Mouse (Mus musculus) MN1 (cell line): ENCODE data around the gene Clec16a.

Experiments
- DNase-seq: peaks from one replicate; pipeline ENCODE4 v3.0.0-alpha.2; 2016; ENCODE audit warnings: low spot score

Gene Clec16a

DNA sequence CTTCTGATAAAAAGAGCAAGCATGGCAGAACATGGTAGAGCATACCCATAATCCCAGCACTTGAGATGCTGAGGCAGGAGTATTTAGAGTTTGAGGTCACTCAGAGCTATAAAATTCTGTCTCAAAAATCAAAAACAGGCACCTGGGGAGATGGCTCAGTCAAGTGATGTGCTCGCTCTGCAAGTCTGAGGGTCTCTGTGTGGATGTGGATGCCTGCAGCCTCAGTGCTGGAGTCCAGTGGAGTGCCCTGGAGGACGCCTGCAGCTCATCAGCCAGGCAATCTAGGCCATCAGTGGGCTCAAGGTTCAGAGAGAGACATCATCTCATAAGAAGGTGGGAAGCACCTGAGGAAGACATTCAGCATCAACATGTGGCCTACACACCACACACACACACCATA lies 137.4 kb downstream of the Clec16a start:
- no peak for DNase-seq

- no peak for DNase-seq
Measured at GRCm38 (mm10) chr16:10683193-10684000, 138.3 kb downstream of the Clec16a start.

DNA sequence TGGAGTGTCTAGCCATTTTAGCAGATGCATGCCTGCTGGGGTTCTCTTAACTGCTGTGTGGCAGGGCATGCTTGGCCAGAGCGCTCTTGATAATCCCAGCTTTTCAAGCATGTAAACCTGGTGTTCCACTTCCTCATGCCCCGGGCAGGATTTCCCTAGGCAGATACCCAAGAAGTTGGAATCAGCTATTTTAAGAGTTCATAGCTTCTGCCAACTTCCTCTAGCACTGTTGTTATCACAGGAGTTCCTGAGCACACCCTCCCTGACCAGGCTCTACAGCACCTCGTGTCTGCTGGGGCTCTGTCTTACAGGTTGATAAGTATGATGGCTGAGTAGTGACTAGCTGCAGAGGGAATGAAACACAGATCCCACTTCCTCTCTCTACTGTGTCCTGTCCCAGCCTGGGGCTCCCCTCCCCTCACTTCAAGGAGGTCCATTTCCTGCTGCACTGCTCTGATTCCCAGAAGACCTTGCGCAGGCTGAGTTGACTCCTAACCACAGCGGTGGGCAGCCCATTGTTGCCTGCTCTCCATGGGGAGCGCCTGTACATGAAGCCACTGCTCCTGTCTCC lies 144.7 kb downstream of the Clec16a start:
- DNase-seq, result no peak

- no peak for DNase-seq
Measured at GRCm38 (mm10) chr16:10690442-10690841, 145.3 kb downstream of the Clec16a start.

DNA sequence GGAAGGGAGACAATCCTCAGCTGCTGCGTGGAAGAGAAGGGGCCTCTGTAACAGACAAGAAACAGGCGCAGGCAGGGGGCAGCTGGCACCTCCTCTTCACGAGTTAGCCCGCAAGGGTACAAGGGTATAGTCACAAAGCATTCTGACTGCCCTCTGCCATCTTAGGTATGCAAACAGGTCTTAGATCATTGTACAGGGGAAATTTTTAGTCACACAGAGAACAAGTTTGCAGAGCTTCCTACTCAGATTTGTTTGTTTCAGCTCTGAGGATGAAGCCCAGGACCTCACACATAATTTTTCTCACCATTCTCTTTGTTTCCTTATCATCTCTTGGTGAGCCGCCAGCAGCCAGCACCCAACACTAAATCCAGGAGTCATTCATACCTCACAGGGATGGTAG lies 146.6 kb downstream of the Clec16a start:
- no peak for DNase-seq

GRCm38 (mm10) chr16:10692848-10693247 lies 147.7 kb downstream of the Clec16a start:
- DNase-seq, result no peak

DNA sequence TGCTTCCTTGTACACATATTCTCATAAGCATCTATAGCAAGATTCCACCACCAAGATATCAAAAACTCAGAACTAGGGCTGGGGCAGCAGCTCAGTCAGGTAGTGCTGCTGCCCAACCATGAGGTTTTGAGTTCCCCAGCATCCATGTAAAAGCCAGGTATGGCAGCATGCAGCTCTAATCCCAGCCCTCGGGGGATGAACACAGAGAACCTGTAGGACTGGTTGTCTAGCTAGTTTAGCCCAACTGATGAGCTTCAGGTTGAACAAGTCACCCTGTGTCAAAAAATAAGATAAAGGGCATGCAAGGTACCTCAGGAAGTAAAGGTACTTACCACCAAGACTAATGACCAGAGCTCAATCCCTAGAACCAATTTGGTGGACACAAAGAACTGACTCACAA lies 148.3 kb downstream of the Clec16a start:
- DNase-seq, result no peak

GRCm38 (mm10) chr16:10694414-10694851 lies 149.3 kb downstream of the Clec16a start:
- DNase-seq, result no peak

- DNase-seq, result no peak
Measured at GRCm38 (mm10) chr16:10697861-10698659, 152.9 kb downstream of the Clec16a start.

- no peak for DNase-seq
Measured at GRCm38 (mm10) chr16:10699316-10699715, 154.2 kb downstream of the Clec16a start.

- DNase-seq, result no peak
Measured at GRCm38 (mm10) chr16:10700160-10700559, 155.0 kb downstream of the Clec16a start.

DNA sequence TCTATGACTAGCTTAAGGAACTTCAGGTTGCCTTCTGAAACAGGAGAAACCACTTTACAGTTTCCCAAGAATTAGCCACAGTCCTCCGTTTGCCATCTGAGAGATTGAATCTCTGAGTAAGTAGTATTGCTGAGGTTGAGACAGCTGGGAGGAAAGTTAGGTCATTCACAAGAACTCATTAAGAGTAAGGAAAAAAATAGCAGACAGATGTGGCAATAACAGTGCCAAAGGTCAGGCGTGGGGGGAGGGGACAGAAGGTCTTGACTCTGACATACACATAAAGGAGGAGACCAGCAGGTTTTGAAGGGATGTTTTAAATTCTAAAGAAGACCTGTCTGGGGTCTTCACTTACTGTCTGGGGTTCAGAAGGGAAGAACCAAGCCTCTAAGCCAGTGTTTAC lies 157.3 kb downstream of the Clec16a start:
- DNase-seq, result no peak

GRCm38 (mm10) chr16:10703932-10704331 lies 158.8 kb downstream of the Clec16a start:
- DNase-seq, result no peak

DNA sequence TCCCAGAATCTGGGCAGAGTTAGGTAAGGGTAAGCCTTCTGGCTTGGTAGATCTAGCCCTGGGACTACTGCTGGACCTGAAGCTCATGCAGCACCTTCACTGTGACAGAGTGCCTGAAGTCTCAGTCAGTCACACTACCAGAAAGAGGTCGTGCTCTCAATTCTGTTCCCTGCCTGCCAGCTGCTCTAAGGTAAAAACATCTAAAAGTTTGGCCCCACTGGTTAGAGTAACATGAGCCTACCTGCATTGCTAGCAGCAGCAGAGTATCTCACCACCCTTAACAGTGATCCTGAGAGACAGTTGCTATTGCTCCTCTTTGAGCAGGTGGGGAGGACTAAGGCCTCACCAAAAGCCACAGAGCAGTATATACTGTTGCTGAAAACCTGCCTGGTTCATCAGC lies 160.3 kb downstream of the Clec16a start:
- no peak for DNase-seq

- DNase-seq, result no peak
Measured at GRCm38 (mm10) chr16:10711524-10711923, 166.4 kb downstream of the Clec16a start.

- DNase-seq, result no peak
Measured at GRCm38 (mm10) chr16:10713041-10713440, 167.9 kb downstream of the Clec16a start.

- DNase-seq, result peak; percentile 42
Measured at GRCm38 (mm10) chr16:10713441-10714239, 168.5 kb downstream of the Clec16a start.

DNA sequence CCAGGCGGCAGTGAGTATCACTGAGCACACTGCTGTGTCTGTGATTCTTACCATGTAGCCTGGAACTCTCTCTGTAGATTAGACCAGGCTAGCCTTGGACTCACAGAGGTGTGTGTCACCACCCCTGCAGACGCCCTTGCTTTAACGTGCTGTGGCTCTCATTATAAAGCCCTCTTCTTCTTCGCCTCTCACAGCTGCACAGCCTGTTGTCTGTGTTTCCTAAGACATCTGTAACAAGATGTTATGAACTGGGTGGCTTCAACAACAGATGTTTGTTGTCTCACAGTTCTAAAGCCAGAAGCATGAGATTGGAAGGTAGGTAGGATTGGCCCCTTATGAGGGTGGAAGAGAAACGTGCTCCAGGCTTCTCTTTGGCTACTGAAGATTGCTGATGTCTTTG lies 170.1 kb downstream of the Clec16a start:
- no peak for DNase-seq

GRCm38 (mm10) chr16:10715632-10716031 lies 170.5 kb downstream of the Clec16a start:
- no peak for DNase-seq

DNA sequence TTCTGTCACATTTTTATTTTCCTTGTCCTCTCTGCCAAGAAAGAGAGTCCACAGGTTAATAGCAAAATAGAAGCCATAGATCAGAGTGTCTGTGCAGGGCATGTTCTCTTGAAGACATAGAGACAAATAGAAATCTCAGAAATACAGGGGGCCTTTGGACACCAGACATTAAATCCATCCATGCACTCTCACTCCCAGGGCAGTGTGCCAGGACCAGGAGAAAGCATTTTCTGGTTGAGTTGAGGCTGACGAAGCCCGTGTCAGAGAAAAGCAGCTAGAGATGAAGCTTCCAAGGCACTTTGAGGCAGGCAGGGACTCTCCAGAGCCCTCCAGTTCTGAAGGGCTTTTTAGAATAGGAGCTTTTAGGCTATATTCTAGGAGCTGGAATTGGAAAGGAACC lies 171.6 kb downstream of the Clec16a start:
- DNase-seq, result no peak

DNA sequence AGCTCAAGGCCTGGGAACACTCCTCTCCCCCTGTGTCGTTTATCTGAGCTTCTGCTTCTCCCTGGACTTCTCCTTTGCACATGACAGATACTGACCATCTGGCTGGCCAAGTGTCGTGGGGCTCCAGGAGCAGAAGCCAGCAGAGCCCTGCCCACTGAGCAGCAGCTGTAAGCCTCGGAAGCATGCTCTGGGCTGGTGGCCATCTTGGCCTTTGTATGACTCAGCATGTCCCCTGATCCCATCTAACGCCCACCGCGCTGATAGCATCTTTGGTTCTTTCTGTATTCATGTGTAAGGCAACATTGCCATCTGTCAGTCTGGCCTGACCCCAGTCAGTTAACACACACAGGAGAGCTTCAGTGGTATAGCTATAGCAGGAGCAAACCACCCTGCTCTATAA lies 174.8 kb downstream of the Clec16a start:
- peak; percentile 48 for DNase-seq
